Comparison of ENCODE assay signal across 11 mouse cellular contexts in genomic region chr13:63726035-63726434, GRCm38 (mm10).
DNase-seq lines count a peak whose midpoint lies in the region; ATAC-seq and TF ChIP-seq lines count a peak whose summit lies in the region.
"Had no signal": no experiment of that assay in that cellular context is flagged by ENCODE, and none has a peak within 500 bp of the region (broad histone marks: within the 10 kb centered on the region; RNA-seq: fewer than 3 reads in every experiment).

No protein-coding gene starts in this region.

- H3K36me3 ChIP-seq in kidney, embryonic 14.5 days (ENCODE audit: control insufficient read depth, insufficient read depth, low read length): no peaks in the 10 kb centered on the region
- no peaks in the 10 kb centered on the region for H3K36me3 ChIP-seq in ES-Bruce4 (ENCODE audit: control insufficient read depth, insufficient read depth, low read length, poor library complexity, severe bottlenecking)
- no peaks in the 10 kb centered on the region for H3K36me3 ChIP-seq in limb, embryonic 10.5 days

- no peak for TF ChIP-seq POLR2A in ES-Bruce4 (IDR thresholded peaks at IDR 0.05; ENCODE audit: insufficient read depth, low read length)

- TF ChIP-seq EP300 in ES-Bruce4 (IDR thresholded peaks at IDR 0.05; ENCODE audit: insufficient read depth, low read depth, low read length): peak; percentile 57; the same call in 1 of the 2 replicates

- intact Hi-C loops in gastrocnemius, adult 2 months (cut with DNase I): no loop called here

- no peak overlapping the region for H3K4me2 ChIP-seq in kidney, embryonic 14.5 days (replicated peaks; ENCODE audit: low read depth, low read length)

- H3K4me1 ChIP-seq in kidney, embryonic 14.5 days (ENCODE audit: control insufficient read depth, insufficient read depth, low read length): peaks cover 8% of the 10 kb centered on the region; the same call in 1 of the 2 replicates
- peaks cover 5% of the 10 kb centered on the region for H3K4me1 ChIP-seq in ES-Bruce4 (ENCODE audit: control insufficient read depth, insufficient read depth, low read length)
- peaks cover 29% of the 10 kb centered on the region for H3K4me1 ChIP-seq in limb, embryonic 10.5 days
- H3K4me1 ChIP-seq: megakaryocyte, embryonic 14.5 days had no signal

- 10% methylated on average over 2 of the region's 2 CpGs for WGBS in kidney, embryonic 14.5 days
- WGBS in limb, embryonic 10.5 days: 11% methylated on average over 2 of the region's 2 CpGs

- H3K4me3 ChIP-seq in kidney, embryonic 14.5 days (ENCODE audit: low read length): no peak overlapping the region
- no peak overlapping the region for H3K4me3 ChIP-seq in ES-Bruce4 (ENCODE audit: low read depth, low read length)
- H3K4me3 ChIP-seq in limb, embryonic 10.5 days: no peak overlapping the region
- H3K4me3 ChIP-seq in gastrocnemius, adult 2 months: no peak overlapping the region
- H3K4me3 ChIP-seq: megakaryocyte, embryonic 14.5 days had no signal

- TF ChIP-seq CTCF in ES-Bruce4 (IDR thresholded peaks at IDR 0.05; ENCODE audit: low read depth, low read length): no peak
- TF ChIP-seq CTCF in gastrocnemius, adult 2 months (IDR thresholded peaks at IDR 0.05): no peak

- no peaks in the 10 kb centered on the region for H3K9me3 ChIP-seq in kidney, embryonic 14.5 days (ENCODE audit: control insufficient read depth, low read length)
- no peaks in the 10 kb centered on the region for H3K9me3 ChIP-seq in ES-Bruce4 (replicated peaks; ENCODE audit: control insufficient read depth, insufficient read depth, low read length, poor library complexity, severe bottlenecking)
- no peaks in the 10 kb centered on the region for H3K9me3 ChIP-seq in limb, embryonic 10.5 days (replicated peaks)
- H3K9me3 ChIP-seq: megakaryocyte, embryonic 14.5 days had no signal

- H3K9ac ChIP-seq in kidney, embryonic 14.5 days (ENCODE audit: low read depth, low read length): no peak overlapping the region
- no peak overlapping the region for H3K9ac ChIP-seq in ES-Bruce4 (ENCODE audit: low read depth, poor library complexity, severe bottlenecking)

- no peak for DNase-seq in kidney, postnatal 25 days
- peak; percentile 72 for DNase-seq in embryo, embryonic 10.5 days (ENCODE audit: low spot score)
- peak; percentile 49 for DNase-seq in limb, embryonic 10.5 days (ENCODE audit: low spot score)
- DNase-seq in spleen, postnatal 14 days (ENCODE audit: low spot score in 2 of 2): no peak
- DNase-seq in gastrocnemius, adult 2 months: no peak
- no peak for DNase-seq in right cerebral cortex, adult 2 months (ENCODE audit: low spot score in 2 of 2)
- DNase-seq: gastrocnemius, postnatal 10 days; thymus, postnatal 14 days had no signal

- no peaks in the 10 kb centered on the region for H3K27me3 ChIP-seq in kidney, embryonic 14.5 days (ENCODE audit: control insufficient read depth, insufficient read depth, low read length)
- H3K27me3 ChIP-seq in ES-Bruce4 (ENCODE audit: control insufficient read depth, insufficient read depth, low read length, poor library complexity, severe bottlenecking): no peaks in the 10 kb centered on the region
- H3K27me3 ChIP-seq in limb, embryonic 10.5 days (ENCODE audit: low read depth, poor library complexity, severe bottlenecking): peaks cover 15% of the 10 kb centered on the region

- peak; percentile 74; the same call in 1 of the 2 replicates for ATAC-seq in kidney, embryonic 14.5 days (ENCODE audit: low FRiP score, low TSS enrichment)

- H3K27ac ChIP-seq in kidney, embryonic 14.5 days (ENCODE audit: low read depth, low read length): no peak overlapping the region
- no peak overlapping the region for H3K27ac ChIP-seq in ES-Bruce4 (ENCODE audit: insufficient read depth, low read length)
- H3K27ac ChIP-seq in limb, embryonic 10.5 days: no peak overlapping the region
- H3K27ac ChIP-seq in gastrocnemius, adult 2 months: no peak overlapping the region

Comparison
In these comparisons a context has a peak if more than half of its experiments do, and no peak if none do; other contexts are left out.
1. DNase-seq: peak in embryo, embryonic 10.5 days (single experiment) and limb, embryonic 10.5 days (single experiment); none in kidney, postnatal 25 days (0 of 2), spleen, postnatal 14 days (0 of 2), gastrocnemius, adult 2 months (single experiment) and right cerebral cortex, adult 2 months (0 of 2).